Mouse (Mus musculus): ENCODE data around the gene Arhgap17.

The Arhgap17 gene

GRCm38 (mm10) chr7:123368778-123369746, 653 bp downstream of the Arhgap17 start:
- DNase-seq (ENCODE audit: low spot score) = no peak

- no peak for DNase-seq (ENCODE audit: low spot score)
These were observed 1.5 kb downstream of the Arhgap17 start for GRCm38 (mm10) chr7:123368187-123368586.

DNA sequence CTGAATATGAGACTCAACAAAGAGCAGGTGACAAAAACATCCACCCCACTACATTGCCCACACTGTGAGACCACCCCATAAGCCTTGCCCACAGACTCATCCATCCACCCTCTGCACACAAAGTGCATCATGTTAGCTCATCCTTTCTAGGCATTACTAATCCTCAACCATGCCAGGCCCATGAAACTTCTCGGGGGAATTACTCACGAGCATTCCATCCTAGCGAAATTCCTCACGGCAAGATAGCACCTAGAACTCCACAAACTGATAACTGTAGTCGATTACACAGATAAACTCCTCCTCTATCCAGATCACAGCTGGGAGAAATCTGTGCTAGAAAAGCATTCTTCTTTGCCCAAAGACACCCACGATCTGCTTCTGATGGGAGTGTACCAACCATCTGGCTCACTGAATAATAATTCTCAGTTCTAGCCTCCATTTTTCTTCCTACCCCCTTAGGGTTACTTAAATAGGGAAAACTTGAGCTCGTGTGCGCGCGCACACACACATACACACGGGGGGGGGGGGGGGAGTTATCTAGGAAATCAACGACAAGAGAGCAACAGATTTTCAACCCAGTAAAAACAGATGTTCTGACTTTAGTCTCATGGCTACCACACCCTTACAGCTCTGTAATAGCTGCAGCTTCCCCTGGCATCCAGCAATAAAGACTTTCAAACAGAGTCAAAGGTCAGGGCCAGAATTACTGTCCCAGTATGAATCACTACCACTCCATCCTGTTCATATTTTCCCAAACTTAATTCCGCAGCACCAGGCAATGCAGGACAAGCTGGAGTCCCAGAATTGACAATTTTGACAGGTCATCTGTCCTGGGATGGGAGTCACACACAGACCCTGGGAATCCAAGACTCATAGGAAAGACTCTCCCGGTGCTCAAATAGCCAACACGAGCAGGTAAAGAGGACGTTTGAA, 2.2 kb downstream of the Arhgap17 start:
- DNase-seq (ENCODE audit: low spot score) = no peak

DNA sequence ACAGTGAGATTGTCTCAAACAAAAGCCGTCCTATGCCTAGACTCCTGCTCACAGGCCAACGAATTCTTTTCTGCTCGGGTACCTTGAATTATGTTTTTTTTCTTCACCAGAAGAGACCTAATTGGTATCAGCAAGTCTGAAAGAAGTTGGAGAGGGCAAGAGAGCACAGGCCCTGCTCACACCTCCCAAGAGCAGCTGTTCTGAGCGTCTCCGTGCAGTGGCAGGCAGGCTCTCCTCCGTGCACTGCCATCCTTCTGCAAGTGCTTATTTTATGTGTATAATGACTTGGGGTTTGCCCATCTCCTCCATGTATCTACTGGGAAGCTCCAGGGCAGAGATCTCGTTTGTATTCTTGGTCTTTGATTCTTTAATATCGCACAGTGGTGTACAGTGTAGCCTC, 2.9 kb downstream of the Arhgap17 start:
- DNase-seq (ENCODE audit: low spot score) = no peak

DNA sequence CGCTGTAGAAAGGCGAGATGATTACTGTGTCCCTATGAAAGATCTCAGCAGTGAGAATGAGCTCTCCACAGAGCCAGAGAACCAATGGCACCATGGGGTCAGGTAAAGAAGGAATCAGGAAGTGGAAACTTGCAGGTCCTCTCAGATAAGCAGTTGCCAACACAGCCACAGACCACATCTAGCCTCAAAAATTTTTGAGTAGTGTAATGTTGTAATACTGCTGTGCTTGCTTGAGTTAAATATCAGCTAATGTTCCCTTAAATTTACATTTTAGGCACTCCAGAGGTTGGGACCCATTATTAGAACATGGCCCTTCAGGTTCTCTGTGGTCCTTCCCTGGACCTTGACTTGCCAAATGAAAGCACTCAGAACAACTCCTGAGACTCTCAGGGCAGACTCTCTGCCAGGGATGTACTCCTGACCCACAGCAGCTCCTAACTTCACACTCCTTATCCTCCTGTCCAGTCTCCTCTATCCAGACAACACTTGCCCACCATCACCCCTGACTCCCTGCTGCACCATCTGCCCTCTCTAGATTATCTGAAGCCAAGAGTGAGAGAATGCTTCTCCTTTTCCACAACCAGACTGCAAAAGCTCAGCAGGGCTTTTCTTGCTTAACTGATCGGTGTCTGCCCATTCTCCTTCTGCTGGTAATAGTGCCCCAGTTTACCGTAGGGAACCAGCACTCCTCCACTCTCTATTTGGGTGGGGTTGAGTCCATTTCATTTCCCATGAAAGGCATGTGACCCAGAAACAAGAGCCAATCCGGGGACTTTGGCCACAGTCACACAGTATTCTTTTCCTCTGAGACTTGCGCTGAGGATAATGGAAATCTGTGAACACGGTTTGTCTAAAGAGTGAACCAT, 3.6 kb downstream of the Arhgap17 start:
- no peak for DNase-seq (ENCODE audit: low spot score)

- DNase-seq (ENCODE audit: low spot score) = no peak
These were observed 5.7 kb downstream of the Arhgap17 start for GRCm38 (mm10) chr7:123363971-123364370.

- DNase-seq (ENCODE audit: low spot score) = no peak
These were observed 6.9 kb downstream of the Arhgap17 start for GRCm38 (mm10) chr7:123362806-123363205.

- DNase-seq (ENCODE audit: low spot score) = no peak
These were observed 8.3 kb downstream of the Arhgap17 start for GRCm38 (mm10) chr7:123361229-123361980.

DNA sequence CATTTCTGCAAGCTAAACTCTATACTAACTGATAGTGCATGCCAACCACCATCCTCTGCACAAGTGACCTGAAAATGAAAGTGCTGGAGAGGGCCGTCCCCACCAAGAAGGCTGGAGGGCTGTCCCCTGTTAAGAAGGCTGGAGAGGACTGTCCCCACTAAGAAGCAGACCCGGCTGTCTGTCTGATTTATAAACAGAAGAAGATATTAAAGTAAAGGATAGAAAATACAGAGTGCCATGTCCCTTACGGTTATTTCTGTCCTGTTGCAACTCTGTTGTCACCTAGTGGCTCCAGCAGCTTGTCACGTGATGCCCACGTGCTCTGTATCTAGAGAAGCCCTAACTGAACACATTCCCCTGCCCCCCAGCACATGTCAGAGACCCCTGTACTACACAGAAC, 9.5 kb downstream of the Arhgap17 start:
- DNase-seq (ENCODE audit: low spot score) = no peak

- DNase-seq (ENCODE audit: low spot score) = no peak
These were observed 10.6 kb downstream of the Arhgap17 start for GRCm38 (mm10) chr7:123359101-123359500.

GRCm38 (mm10) chr7:123356158-123356557, 13.6 kb downstream of the Arhgap17 start:
- DNase-seq (ENCODE audit: low spot score) = no peak

GRCm38 (mm10) chr7:123354851-123355250, 14.9 kb downstream of the Arhgap17 start:
- no peak for DNase-seq (ENCODE audit: low spot score)

DNA sequence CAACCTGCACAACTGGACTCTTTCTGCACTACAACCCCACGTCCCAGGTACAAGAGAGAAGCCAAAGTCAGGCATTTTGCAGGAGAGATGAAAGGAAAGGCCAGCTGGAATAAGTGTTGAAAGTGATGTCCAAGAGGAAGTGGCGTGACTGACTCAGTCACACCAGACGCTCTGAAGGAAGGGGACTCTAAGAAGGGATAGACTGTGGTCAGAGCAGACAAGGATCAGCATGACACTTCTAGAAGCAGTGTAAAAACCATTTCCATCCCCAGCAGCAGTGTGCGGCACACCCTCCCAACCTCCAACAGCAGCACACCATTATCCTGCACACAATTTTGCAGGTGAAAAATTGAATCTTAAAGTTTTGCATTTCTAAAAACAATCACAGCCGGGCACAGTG, 15.3 kb downstream of the Arhgap17 start:
- no peak for DNase-seq (ENCODE audit: low spot score)

DNA sequence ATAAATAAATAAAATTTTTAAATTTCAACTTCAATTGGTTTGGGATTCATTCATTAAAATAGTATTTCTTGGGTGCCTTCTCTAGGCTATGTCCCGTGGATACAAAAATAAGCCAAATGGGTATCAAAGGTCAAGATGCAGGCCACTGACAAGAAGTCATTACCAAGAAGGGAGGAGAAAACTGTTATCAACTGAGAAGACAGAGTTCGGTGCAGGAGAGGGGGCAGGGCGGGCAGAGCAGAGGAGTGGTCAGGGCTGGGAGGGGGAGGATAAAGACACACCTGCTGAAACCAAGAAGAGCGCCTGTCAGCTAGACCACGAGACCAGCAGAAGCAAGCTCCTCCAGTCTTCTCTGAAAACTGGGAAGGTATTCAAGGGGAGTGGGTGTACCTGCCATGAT, 15.8 kb downstream of the Arhgap17 start:
- no peak for DNase-seq (ENCODE audit: low spot score)

DNA sequence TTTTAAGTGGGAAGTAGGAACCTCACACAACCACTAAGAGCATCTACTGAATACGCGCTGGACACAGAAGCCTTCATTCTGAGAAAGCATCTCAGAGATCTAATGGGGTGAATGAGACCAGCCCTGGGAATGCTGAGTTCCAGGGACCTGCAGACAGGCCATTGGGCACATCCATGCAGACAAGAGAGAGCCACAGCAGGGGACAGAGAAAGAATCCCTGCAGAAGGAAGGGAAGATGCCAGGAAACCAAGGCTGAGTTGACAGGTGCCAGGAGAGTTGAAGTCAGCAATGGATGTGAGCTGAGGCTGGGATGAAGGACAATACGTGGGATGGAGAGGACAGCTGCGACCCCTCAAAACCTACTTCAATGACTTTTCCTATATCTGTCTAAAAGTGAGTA, 16.6 kb downstream of the Arhgap17 start:
- no peak for DNase-seq (ENCODE audit: low spot score)

GRCm38 (mm10) chr7:123350243-123350642, 19.5 kb downstream of the Arhgap17 start:
- DNase-seq (ENCODE audit: low spot score) = no peak

DNA sequence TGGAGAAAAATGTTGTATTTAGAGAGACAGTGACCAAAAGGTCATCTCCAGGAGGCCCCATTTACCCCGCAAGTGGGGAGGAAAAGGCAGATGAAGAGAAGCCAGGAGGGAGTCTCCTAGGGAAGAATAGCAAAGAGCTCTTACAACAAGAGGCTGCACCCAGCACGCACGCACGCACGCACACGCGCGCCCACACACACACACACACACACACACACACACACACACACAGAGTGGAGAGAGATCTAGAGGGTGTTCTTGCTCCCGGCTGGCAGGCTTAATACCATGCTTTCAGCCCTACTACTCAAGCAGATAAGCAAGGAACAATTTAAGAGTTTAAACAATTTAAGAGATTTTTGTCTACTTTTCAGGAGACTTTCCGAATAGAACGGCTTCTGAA, 19.9 kb downstream of the Arhgap17 start:
- no peak for DNase-seq (ENCODE audit: low spot score)

DNA sequence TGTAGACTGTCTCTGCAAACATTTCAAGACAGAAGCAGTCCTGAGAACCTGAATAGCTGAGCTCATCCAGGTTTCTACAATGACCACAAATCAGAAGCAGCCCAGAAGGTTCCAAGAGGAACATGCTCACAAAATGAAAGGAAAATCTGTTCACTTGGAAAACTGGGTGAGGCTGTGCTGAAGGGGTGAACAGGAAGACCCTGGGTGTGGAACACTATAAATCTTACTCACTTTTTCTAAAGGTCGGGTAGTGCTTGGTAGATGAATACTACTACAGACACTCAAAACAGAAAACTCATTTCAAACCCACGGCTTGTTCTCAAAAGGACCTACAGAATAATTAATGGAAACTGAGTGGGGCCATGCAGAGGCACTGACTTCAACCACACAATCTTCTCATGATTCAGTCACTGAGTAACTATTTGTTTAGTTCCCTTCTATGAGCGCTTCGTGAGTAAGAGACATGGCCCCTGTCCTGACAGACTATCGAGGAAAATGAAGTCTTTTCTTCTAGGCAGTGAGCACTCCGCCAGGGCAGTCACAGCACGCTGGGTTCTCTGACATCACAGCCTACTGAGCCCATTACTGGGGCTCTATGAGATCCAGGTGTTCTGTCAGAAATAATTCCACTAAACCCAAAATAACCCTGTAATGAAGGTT, 23.0 kb downstream of the Arhgap17 start:
- DNase-seq (ENCODE audit: low spot score) = no peak

DNA sequence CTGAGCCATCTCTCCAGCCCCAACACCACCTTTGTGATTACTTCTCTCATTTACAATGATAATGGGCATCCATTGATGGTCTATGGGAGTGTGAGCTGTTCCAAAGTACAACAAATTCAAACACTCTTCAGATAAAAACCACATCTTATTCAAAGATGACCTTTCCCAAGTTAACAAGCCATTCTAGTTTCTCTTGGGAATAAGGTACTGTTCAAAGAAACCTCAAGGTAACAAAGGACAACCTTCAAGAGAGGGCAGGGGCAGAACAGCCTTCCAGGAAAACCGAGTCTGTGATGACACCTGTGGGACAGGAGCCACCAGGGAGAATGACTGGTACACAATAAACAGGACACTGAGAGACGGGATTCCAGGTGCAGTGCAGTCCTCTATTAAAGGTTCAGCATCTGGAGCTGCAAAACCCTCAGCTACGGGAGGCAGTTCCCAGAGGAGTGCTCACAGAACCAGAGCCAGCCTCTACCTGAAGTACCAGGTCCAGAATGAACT, 24.6 kb downstream of the Arhgap17 start:
- DNase-seq (ENCODE audit: low spot score) = no peak

DNA sequence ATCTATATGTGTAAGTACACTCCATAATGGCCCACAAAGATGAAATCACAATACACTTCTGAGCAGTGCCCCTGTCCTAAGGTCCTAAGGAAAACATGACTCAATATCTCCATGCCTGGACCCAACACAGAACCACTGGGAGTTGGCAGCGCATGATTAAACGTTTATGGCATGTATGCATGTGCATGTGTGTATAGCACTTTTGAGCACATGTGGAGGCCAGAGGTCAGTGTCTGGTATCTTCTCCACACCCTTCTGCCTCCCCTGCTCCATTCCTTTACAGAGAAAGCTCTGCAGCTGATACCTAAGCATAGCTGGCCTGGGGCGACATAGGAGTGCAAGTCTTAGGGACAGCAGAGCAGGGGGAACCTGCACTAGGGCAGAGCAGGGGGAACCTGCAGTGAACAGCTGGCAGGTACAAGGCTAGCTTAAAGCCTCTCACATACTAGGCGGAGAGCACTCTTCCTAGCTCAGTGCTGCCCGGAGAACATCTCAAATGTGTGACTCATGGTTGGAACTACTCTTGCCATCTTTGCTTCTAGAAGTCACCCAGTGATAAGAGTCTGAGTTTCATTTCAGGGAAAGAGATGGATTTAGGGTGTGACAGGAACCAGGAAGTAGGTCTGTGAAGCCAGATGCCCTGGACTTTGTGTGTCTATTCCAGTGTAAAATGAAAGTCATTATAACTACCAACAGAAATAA, 25.5 kb downstream of the Arhgap17 start:
- no peak for DNase-seq (ENCODE audit: low spot score)
